Mouse (Mus musculus) stomach, embryonic 14.5 days (tissue): ENCODE data around the gene Rab29. TPM values are rescaled to one million over a fixed set of nuclear protein-coding genes. Genes with fewer than 3 reads are reported as not detected.
"Not testable (repeated sequence)": the region's sequence is repeated elsewhere in the genome, so short reads cannot be mapped to it uniquely, and the experiment has no call there.

Experiments used
- ATAC-seq: fragments of 200-750 bp; cut with Nextera tagmentation; 2 replicates; pipeline ENCODE4 v1.8.0; 2017; ENCODE audit warnings: low read depth, moderate TSS enrichment; ENCODE audit not compliant: insufficient number of reproducible peaks, insufficient read depth, low FRiP score
- H3K27ac ChIP-seq: fragments of 300-500 bp; sonication (generic); 2 replicates; pipeline ENCODE4 v1.5.1; 2014; ENCODE audit warnings: mild to moderate bottlenecking, low read length, moderate library complexity, mixed read lengths
- H3K27me3 ChIP-seq: fragments of 300-500 bp; sonication (generic); 2 replicates; pipeline ENCODE4 v1.6.1; 2014; ENCODE audit warnings: low read length, control low read depth, mixed read lengths; ENCODE audit not compliant: control insufficient read depth, insufficient read depth
- H3K36me3 ChIP-seq: fragments of 300-500 bp; sonication (generic); 2 replicates; pipeline ENCODE4 v1.6.1; 2014; ENCODE audit warnings: mild to moderate bottlenecking, control low read depth, low read length, moderate library complexity, mixed read lengths; ENCODE audit not compliant: control insufficient read depth, insufficient read depth
- H3K4me1 ChIP-seq: fragments of 300-500 bp; sonication (generic); 2 replicates; pipeline ENCODE4 v1.6.1; 2014; ENCODE audit warnings: low read length, control low read depth, mixed read lengths; ENCODE audit not compliant: control insufficient read depth, insufficient read depth
- H3K4me2 ChIP-seq: fragments of 300-500 bp; sonication (generic); replicated peaks from 2 replicates; pipeline ENCODE4 v1.6.1; 2014; ENCODE audit warnings: low read depth, low read length, control low read depth
- H3K4me3 ChIP-seq: fragments of 300-500 bp; sonication (generic); 2 replicates; pipeline ENCODE4 v1.5.1; 2014; ENCODE audit warnings: low read depth, low read length, control low read depth
- H3K9ac ChIP-seq: fragments of 300-500 bp; sonication (generic); replicated peaks from 2 replicates; pipeline ENCODE4 v1.6.1; 2014; ENCODE audit warnings: low read depth, mild to moderate bottlenecking, control low read depth, low read length, moderate library complexity, mixed read lengths
- H3K9me3 ChIP-seq: fragments of 300-500 bp; sonication (generic); 2 replicates; pipeline ENCODE4 v1.6.1; 2016; ENCODE audit warnings: low read depth, low read length, control low read depth; ENCODE audit not compliant: control insufficient read depth
- WGBS: fragments of 180-500 bp; shearing (Covaris S2); extraction: QIAGEN DNeasy Blood & Tissue Kit; methylation state at CpG from one replicate; pipeline ENCODE4 v1.1.7; 2014; 5-methylcytosine and 5-hydroxymethylcytosine counted together
- polyA plus RNA-seq: library from polyadenylated mRNA; unstranded; fragments of >200 nt; fragmentation: Nextera tagmentation; extraction: Ambion mirVana; gene quantifications from 2 replicates; pipeline ENCODE4 v1.2.1, GENCODE M21; 2014

The Rab29 gene
- polyA plus RNA-seq, 1 experiment from 2014 or later = 20.9 TPM

DNA sequence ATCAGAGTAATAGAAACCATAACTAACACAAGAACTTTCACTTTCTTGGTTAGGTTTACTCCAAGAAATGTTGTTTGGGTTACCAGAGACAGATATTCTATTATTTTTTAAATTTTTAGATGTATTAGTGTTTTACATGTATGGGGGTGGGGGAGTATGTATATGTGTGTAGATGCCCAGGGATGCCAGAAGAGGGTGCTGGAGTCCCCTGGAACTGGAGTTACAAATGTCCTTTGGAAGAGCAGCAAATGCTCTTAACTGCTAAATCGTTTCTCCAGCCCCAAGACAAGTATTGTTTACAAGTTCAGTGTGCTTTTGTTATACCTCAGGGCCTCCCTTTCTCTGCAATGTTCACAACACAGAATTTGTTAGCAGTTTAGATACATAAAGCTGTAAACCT, 38.5 kb downstream of the Rab29 start:
- WGBS = 0% methylated on average over 1 of the region's 1 CpGs
- no peak for ATAC-seq
- no peaks in the 10 kb centered on the region for H3K9me3 ChIP-seq

GRCm38 (mm10) chr1:131908456-131908855, 41.4 kb downstream of the Rab29 start:
- no peaks in the 10 kb centered on the region for H3K9me3 ChIP-seq
- 89% methylated on average over 3 of the region's 3 CpGs for WGBS

More for the DNA sequence above, 38.5 kb downstream of the Rab29 start:
- Histone ChIP-seq H3K27me3 (no peaks in the 10 kb centered on the region), H3K27ac (no peak overlapping the region), H3K36me3 (no peaks in the 10 kb centered on the region), H3K4me2 (no peak overlapping the region), H3K4me3 (no peak overlapping the region), H3K4me1 (no peaks in the 10 kb centered on the region), H3K9ac (no peak overlapping the region)

DNA sequence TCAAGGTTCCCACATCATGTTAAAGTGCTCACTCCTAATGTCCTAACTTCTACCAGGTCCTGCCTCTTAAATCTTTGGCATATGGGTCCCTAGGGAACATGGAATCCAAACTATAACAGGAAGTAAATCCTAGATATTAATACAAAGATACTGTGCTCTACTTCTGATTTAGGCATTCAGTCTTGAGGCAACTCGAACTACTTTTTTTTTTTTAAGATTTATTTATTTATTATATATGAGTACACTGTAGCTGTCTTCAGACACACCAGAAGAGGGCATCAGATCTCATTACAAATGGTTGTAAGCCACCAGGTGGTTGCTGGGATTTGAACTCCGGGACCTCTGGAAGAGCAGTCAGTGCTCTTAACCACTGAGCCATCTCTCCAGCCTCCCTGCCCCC, 42.2 kb downstream of the Rab29 start:
- H3K27me3 ChIP-seq, H3K27ac ChIP-seq, H3K4me3 ChIP-seq, H3K4me2 ChIP-seq, H3K36me3 ChIP-seq, H3K4me1 ChIP-seq, ATAC-seq, H3K9ac ChIP-seq, H3K9me3 ChIP-seq: not testable (repeated sequence)
- 100% methylated on average over 2 of the region's 2 CpGs for WGBS

More at GRCm38 (mm10) chr1:131908456-131908855, 41.4 kb downstream of the Rab29 start:
- Histone ChIP-seq H3K9ac (no peak overlapping the region), H3K4me2 (no peak overlapping the region), H3K4me3 (no peak overlapping the region), H3K36me3 (no peaks in the 10 kb centered on the region), H3K27ac (no peak overlapping the region), H3K27me3 (no peaks in the 10 kb centered on the region), H3K4me1 (peaks cover 7% of the 10 kb centered on the region; the same call in 1 of the 2 replicates)
- no peak for ATAC-seq

DNA sequence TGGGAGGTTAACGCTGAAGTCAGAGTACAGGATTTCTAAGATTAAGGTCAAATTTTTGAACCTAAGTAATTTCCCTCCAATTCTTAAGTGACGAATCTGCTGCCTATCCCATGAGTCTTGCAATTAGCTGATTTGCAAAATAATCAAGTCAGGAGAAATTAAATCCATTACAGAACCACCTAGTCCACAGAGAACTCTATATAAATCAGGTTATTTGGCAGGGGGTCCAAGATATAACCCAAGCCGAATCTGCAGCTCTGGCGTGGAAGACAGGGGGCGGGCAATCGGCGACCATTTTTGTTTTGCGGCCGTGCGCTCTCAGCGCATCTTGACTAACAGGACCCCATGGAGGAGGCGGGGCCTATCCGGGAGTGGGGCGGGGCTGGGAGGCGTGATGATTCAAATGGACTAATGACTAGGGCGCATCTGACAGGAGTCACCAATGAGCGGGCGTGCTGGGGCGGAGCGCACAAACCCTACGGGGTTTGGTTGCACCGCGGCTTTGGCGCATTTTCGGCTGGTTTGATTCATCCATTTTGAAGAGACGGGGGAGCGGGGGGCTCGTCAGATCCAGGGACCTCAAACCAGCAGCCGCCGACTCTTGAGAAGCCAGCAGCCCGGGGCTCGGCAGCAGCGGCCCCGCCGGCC, 43.1 kb downstream of the Rab29 start, which contains the start of gene Nucks1:
Gene Nucks1 (plus strand): TSS at position 534 of the 648 bp plus-strand sequence.
- Histone ChIP-seq H3K4me1 (peaks cover 7% of the 10 kb centered on the region; the same call in 1 of the 2 replicates), H3K36me3 (no peaks in the 10 kb centered on the region), H3K27me3 (no peaks in the 10 kb centered on the region), H3K9me3 (no peaks in the 10 kb centered on the region), H3K27ac (peak within 1 kb of the TSS; percentile 97), H3K4me3 (peak within 1 kb of the TSS; percentile 77), H3K9ac (peak within 1 kb of the TSS; percentile 90), H3K4me2 (peak within 1 kb of the TSS; percentile 72)
- WGBS = under 1% methylated on average over 35 of the region's 35 CpGs
- peak; percentile 99 for ATAC-seq

GRCm38 (mm10) chr1:131910674-131911558, 43.9 kb downstream of the Rab29 start:
- peak; percentile 66 for ATAC-seq
- Histone ChIP-seq H3K36me3 (no peaks in the 10 kb centered on the region), H3K27ac (peak overlapping the region; percentile 97), H3K4me1 (peaks cover 7% of the 10 kb centered on the region; the same call in 1 of the 2 replicates), H3K27me3 (no peaks in the 10 kb centered on the region), H3K9ac (peak overlapping the region; percentile 90), H3K9me3 (no peaks in the 10 kb centered on the region), H3K4me2 (peak overlapping the region; percentile 72), H3K4me3 (peak overlapping the region; percentile 77)
- WGBS = under 1% methylated on average over 88 of the region's 88 CpGs

DNA sequence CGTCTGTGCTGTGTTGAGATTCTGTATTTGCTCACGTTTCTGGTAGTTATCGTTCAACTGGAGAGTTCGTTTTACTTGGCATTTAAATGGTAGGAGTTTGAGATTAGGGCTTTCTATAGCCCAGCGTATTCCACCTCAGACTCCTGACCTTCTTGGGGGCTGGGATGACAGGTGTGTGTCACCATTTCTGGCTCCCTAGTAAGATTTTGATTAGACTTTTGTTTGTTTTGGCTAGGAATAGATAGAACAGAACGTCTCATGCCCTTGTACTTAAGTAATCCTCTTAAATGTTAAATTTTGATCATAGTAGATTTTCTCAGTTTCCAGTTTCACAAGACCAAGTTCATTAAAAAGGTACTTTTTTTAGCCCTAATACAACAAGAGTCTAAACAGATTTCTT, 50.6 kb downstream of the Rab29 start:
- no peak overlapping the region for H3K4me2 ChIP-seq
- H3K27ac ChIP-seq = no peak overlapping the region
- H3K9me3 ChIP-seq = no peaks in the 10 kb centered on the region
- no peak overlapping the region for H3K9ac ChIP-seq
- peaks cover 30% of the 10 kb centered on the region for H3K36me3 ChIP-seq
- WGBS = 68% methylated on average over 6 of the region's 6 CpGs
- H3K4me3 ChIP-seq = no peak overlapping the region
- H3K27me3 ChIP-seq = no peaks in the 10 kb centered on the region
- H3K4me1 ChIP-seq = no peaks in the 10 kb centered on the region
- no peak for ATAC-seq

GRCm38 (mm10) chr1:131919052-131919451, 52.0 kb downstream of the Rab29 start:
- Histone ChIP-seq H3K9me3 (no peaks in the 10 kb centered on the region), H3K4me2 (no peak overlapping the region), H3K27ac (no peak overlapping the region), H3K27me3 (no peaks in the 10 kb centered on the region), H3K36me3 (peaks cover 42% of the 10 kb centered on the region), H3K4me3 (no peak overlapping the region), H3K4me1 (no peaks in the 10 kb centered on the region), H3K9ac (no peak overlapping the region)
- ATAC-seq = no peak
- WGBS = 96% methylated on average over 2 of the region's 2 CpGs

DNA sequence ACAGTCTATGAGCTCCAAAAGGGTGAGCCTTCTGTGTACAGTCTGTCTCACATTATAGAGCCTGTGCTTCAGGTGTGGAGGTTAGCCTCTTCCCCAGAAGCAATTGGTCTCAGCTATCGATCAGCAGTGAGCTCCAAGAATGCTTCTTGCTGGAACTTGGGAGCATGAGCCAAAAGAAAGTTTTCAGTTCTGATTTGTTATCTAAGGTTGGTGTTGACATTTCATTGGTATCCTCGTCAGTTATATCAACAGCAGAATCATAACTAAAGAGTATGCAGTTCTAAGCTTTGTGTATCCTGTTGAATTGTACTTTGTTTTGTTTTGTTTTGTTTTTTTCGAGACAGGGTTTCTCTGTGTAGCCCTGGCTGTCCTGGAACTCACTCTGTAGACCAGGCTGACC, 55.1 kb downstream of the Rab29 start:
- Histone ChIP-seq H3K9me3 (no peaks in the 10 kb centered on the region), H3K4me1 (no peaks in the 10 kb centered on the region), H3K9ac (no peak overlapping the region), H3K4me2 (no peak overlapping the region), H3K27ac (no peak overlapping the region), H3K4me3 (no peak overlapping the region), H3K27me3 (no peaks in the 10 kb centered on the region), H3K36me3 (peaks cover 65% of the 10 kb centered on the region)
- ATAC-seq = no peak
- WGBS = 87% methylated on average over 3 of the region's 3 CpGs
